ENCODE assay signal across 8 mouse cellular contexts in genomic region chr6:72513071-72513440, GRCm38 (mm10). TPM values are rescaled to one million over a fixed set of nuclear protein-coding genes. Genes with fewer than 3 reads are reported as not detected.
DNase-seq lines count a peak whose midpoint lies in the region; ATAC-seq and TF ChIP-seq lines count a peak whose summit lies in the region.

No protein-coding gene starts in this region.

- no peaks in the 10 kb centered on the region for H3K27me3 ChIP-seq in embryonic facial prominence, embryonic 12.5 days
- no peaks in the 10 kb centered on the region for H3K27me3 ChIP-seq in hindbrain, postnatal 0 days (ENCODE audit: insufficient read depth, low read length)
- H3K27me3 ChIP-seq in midbrain, postnatal 0 days (ENCODE audit: insufficient read depth, low read length) = no peaks in the 10 kb centered on the region

- intact Hi-C loops in left cerebral cortex, adult 2 months (cut with DNase I) = no loop called here
- intact Hi-C loops in left cerebral cortex, postnatal 25 days (cut with DNase I) = no loop called here

- TF ChIP-seq CTCF in left cerebral cortex, adult 2 months (IDR thresholded peaks at IDR 0.05) = no peak
- no peak for TF ChIP-seq CTCF in hindbrain, postnatal 0 days (IDR thresholded peaks at IDR 0.05; ENCODE audit: low read depth)
- TF ChIP-seq CTCF in midbrain, postnatal 0 days (IDR thresholded peaks at IDR 0.05) = no peak

- WGBS in embryonic facial prominence, embryonic 12.5 days = 52% methylated on average over 7 of the region's 7 CpGs
- 20% methylated on average over 7 of the region's 7 CpGs for WGBS in hindbrain, postnatal 0 days
- 27% methylated on average over 7 of the region's 7 CpGs for WGBS in midbrain, postnatal 0 days

- peak overlapping the region; percentile 56 for H3K4me2 ChIP-seq in embryonic facial prominence, embryonic 12.5 days (replicated peaks)
- peak overlapping the region; percentile 55 for H3K4me2 ChIP-seq in hindbrain, postnatal 0 days (ENCODE audit: low read depth, low read length)
- peak overlapping the region; percentile 26 for H3K4me2 ChIP-seq in midbrain, postnatal 0 days (ENCODE audit: low read depth, low read length, poor library complexity, severe bottlenecking)

- peaks cover 19% of the 10 kb centered on the region; the same call in 1 of the 2 replicates for H3K4me1 ChIP-seq in embryonic facial prominence, embryonic 12.5 days
- H3K4me1 ChIP-seq in hindbrain, postnatal 0 days (ENCODE audit: insufficient read depth, low read length) = peaks cover 20% of the 10 kb centered on the region
- H3K4me1 ChIP-seq in midbrain, postnatal 0 days (ENCODE audit: insufficient read depth, low read length) = peaks cover 10% of the 10 kb centered on the region; the same call in 1 of the 2 replicates

- H3K4me3 ChIP-seq in left cerebral cortex, adult 2 months = peak overlapping the region; percentile 42
- peak overlapping the region; percentile 26 for H3K4me3 ChIP-seq in embryonic facial prominence, embryonic 12.5 days
- 0 out of 2 replicates have a peak overlapping the region, but pooled peaks have one; percentile 22 for H3K4me3 ChIP-seq in hindbrain, postnatal 0 days (ENCODE audit: low read length)
- H3K4me3 ChIP-seq in midbrain, postnatal 0 days (ENCODE audit: low read depth, low read length) = no peak overlapping the region

- no peaks in the 10 kb centered on the region for H3K36me3 ChIP-seq in embryonic facial prominence, embryonic 12.5 days
- no peaks in the 10 kb centered on the region for H3K36me3 ChIP-seq in hindbrain, postnatal 0 days (ENCODE audit: insufficient read depth, low read length)
- H3K36me3 ChIP-seq in midbrain, postnatal 0 days (ENCODE audit: insufficient read depth, low read length) = no peaks in the 10 kb centered on the region

- no peaks in the 10 kb centered on the region for H3K9me3 ChIP-seq in embryonic facial prominence, embryonic 12.5 days
- no peaks in the 10 kb centered on the region for H3K9me3 ChIP-seq in hindbrain, postnatal 0 days (ENCODE audit: low read length)
- H3K9me3 ChIP-seq in midbrain, postnatal 0 days (ENCODE audit: low read length) = no peaks in the 10 kb centered on the region

- peak overlapping the region; percentile 90 for H3K27ac ChIP-seq in left cerebral cortex, adult 2 months
- peak overlapping the region; percentile 84 for H3K27ac ChIP-seq in embryonic facial prominence, embryonic 12.5 days
- H3K27ac ChIP-seq in hindbrain, postnatal 0 days = peak overlapping the region; percentile 93
- H3K27ac ChIP-seq in midbrain, postnatal 0 days (ENCODE audit: low read depth, low read length) = peak overlapping the region; percentile 76

- no peak for DNase-seq in left cerebral cortex, adult 2 months (ENCODE audit: extremely low spot score in 1 of 2, low spot score in 2 of 2)
- no peak for DNase-seq in left cerebral cortex, postnatal 25 days (ENCODE audit: low spot score in 2 of 2)
- no peak for DNase-seq in hindbrain, postnatal 0 days (ENCODE audit: low spot score)
- DNase-seq in midbrain, postnatal 0 days (ENCODE audit: low spot score) = no peak
- no peak for DNase-seq in left cerebral cortex, adult 18-20 months (ENCODE audit: low spot score in 2 of 2)
- DNase-seq in spleen, adult 18-20 months = no peak
- DNase-seq in right cerebral cortex, adult 18-20 months = no peak

- H3K9ac ChIP-seq in embryonic facial prominence, embryonic 12.5 days = peak overlapping the region; percentile 61; the same call in 1 of the 2 replicates
- peak overlapping the region; percentile 50; the same call in 1 of the 2 replicates for H3K9ac ChIP-seq in hindbrain, postnatal 0 days (replicated peaks; ENCODE audit: low read length)
- 0 out of 2 replicates have a peak overlapping the region, but pooled peaks have one; percentile 34 for H3K9ac ChIP-seq in midbrain, postnatal 0 days (replicated peaks; ENCODE audit: low read length, poor library complexity, severe bottlenecking)

- no peak for ATAC-seq in embryonic facial prominence, embryonic 12.5 days (ENCODE audit: insufficient number of reproducible peaks, insufficient read depth, low FRiP score, low TSS enrichment)
- no peak for ATAC-seq in hindbrain, postnatal 0 days
- ATAC-seq in midbrain, postnatal 0 days (ENCODE audit: low FRiP score) = no peak

RNA-seq across cellular contexts. Expression of gene Sh2d6, which starts 8.5 kb away (rescaled TPM):
- under 1 TPM; 0.28 to 0.48 TPM for total RNA-seq in left cerebral cortex, adult 2 months (2021)
- total RNA-seq in left cerebral cortex, postnatal 25 days (2021) = under 1 TPM; 0.28 to 0.94 TPM
- polyA plus RNA-seq in embryonic facial prominence, embryonic 12.5 days (2016; fragmentation: Nextera tagmentation; extraction: Ambion mirVana) = not detected in 2 replicates
- total RNA-seq in hindbrain, postnatal 0 days (2014; rRNA removed) = not detected in 2 replicates
- polyA plus RNA-seq in hindbrain, postnatal 0 days (2015; fragmentation: Nextera tagmentation; extraction: Ambion mirVana) = 0.26 and 0.40 TPM in 2 replicates
- 0.28 TPM in 1 of 2 replicates, not detected in the other for total RNA-seq in midbrain, postnatal 0 days (2014; rRNA removed)
- 0.25 and 0.48 TPM in 2 replicates for polyA plus RNA-seq in midbrain, postnatal 0 days (2015; fragmentation: Nextera tagmentation; extraction: Ambion mirVana)
- under 1 TPM; 0.56 to 0.61 TPM for total RNA-seq in left cerebral cortex, adult 18-20 months (2021)

RNA-seq across cellular contexts. Expression of gene Capg, which starts 31.1 kb away (rescaled TPM):
- total RNA-seq in left cerebral cortex, adult 2 months (2021) = 1 to 10 TPM; 2.3 to 2.6 TPM
- total RNA-seq in left cerebral cortex, postnatal 25 days (2021) = 1 to 10 TPM; 1.9 to 2.9 TPM
- 25.9 and 28.0 TPM in 2 replicates for polyA plus RNA-seq in embryonic facial prominence, embryonic 12.5 days (2016; fragmentation: Nextera tagmentation; extraction: Ambion mirVana)
- 5.8 and 10.6 TPM in 2 replicates for total RNA-seq in hindbrain, postnatal 0 days (2014; rRNA removed)
- polyA plus RNA-seq in hindbrain, postnatal 0 days (2015; fragmentation: Nextera tagmentation; extraction: Ambion mirVana) = 10.0 and 11.2 TPM in 2 replicates
- 6.7 and 12.2 TPM in 2 replicates for total RNA-seq in midbrain, postnatal 0 days (2014; rRNA removed)
- polyA plus RNA-seq in midbrain, postnatal 0 days (2015; fragmentation: Nextera tagmentation; extraction: Ambion mirVana) = 6.3 and 8.0 TPM in 2 replicates
- 1 to 10 TPM; 1.8 to 4.2 TPM for total RNA-seq in left cerebral cortex, adult 18-20 months (2021)
